Mouse (Mus musculus) megakaryocyte-erythroid progenitor cell, adult 5-6 weeks (primary cell): Measurements from ENCODE around the gene Prp2. TPM values are rescaled to one million over a fixed set of nuclear protein-coding genes. Genes with fewer than 3 reads are reported as not detected.
"Not testable (repeated sequence)": the region's sequence is repeated elsewhere in the genome, so short reads cannot be mapped to it uniquely, and the experiment has no call there.

Experiments used
- ATAC-seq: replicated peaks from 2 replicates; pipeline ENCODE4 v1.8.0; 2016; ENCODE audit warnings: mild to moderate bottlenecking, inconsistent platforms; ENCODE audit not compliant: severe bottlenecking, poor library complexity, low FRiP score, low TSS enrichment
- total RNA-seq, 2 experiments: library from RNA; stranded (forward) in 1 of 2; stranded (reverse) in 1 of 2; fragments of 200-1000, 215-1000 nt in 1 of 2; fragments of >200 nt in 1 of 2; fragmentation: Nextera tagmentation in 1 of 2; gene quantifications; 2 replicates each; pipeline ENCODE4 v1.2.3; 2014 to 2017

The Prp2 gene
- total RNA-seq (2014; fragmentation: Nextera tagmentation) (not detected in 2 replicates), total RNA-seq (2017) (not detected in 2 replicates)

GRCm38 (mm10) chr6:132595613-132596012, at the start of gene Prp2:
Gene Prp2 (plus strand): TSS chr6:132595913.
- ATAC-seq, result not testable (repeated sequence)

- ATAC-seq, result not testable (repeated sequence)
Measured at GRCm38 (mm10) chr6:132569509-132569908, 26.2 kb upstream of the Prp2 start, which contains the start of gene Prh1. Gene Prh1 (plus strand): TSS chr6:132569809.

- no peak; the same call in 1 of the 2 replicates for ATAC-seq
Measured at GRCm38 (mm10) chr6:132649399-132649798, 53.7 kb downstream of the Prp2 start.

Other genes starting within 250 kb of the Prp2 start
- not detected in 2 replicates for gene Gm8882, start 231.8 kb upstream of the Prp2 start, total RNA-seq (2014; fragmentation: Nextera tagmentation)
- not detected in 2 replicates for gene Gm8882, start 231.8 kb upstream of the Prp2 start, total RNA-seq (2017)
- not detected in 2 replicates for gene Prh1, start 26.1 kb upstream of the Prp2 start, total RNA-seq (2014; fragmentation: Nextera tagmentation)
- gene Prh1, start 26.1 kb upstream of the Prp2 start, total RNA-seq (2017), result not detected in 2 replicates
- not detected in 2 replicates for gene A630073D07Rik, start 55.6 kb downstream of the Prp2 start, total RNA-seq (2014; fragmentation: Nextera tagmentation)
- gene A630073D07Rik, start 55.6 kb downstream of the Prp2 start, total RNA-seq (2017), result not detected in 2 replicates
- gene Tas2r120, start 61.0 kb downstream of the Prp2 start, total RNA-seq (2014; fragmentation: Nextera tagmentation), result not detected in 2 replicates
- gene Tas2r120, start 61.0 kb downstream of the Prp2 start, total RNA-seq (2017), result not detected in 2 replicates
- gene Tas2r121, start 105.1 kb downstream of the Prp2 start, total RNA-seq (2014; fragmentation: Nextera tagmentation), result not detected in 2 replicates
- not detected in 2 replicates for gene Tas2r121, start 105.1 kb downstream of the Prp2 start, total RNA-seq (2017)
- gene Tas2r122, start 116.0 kb downstream of the Prp2 start, total RNA-seq (2014; fragmentation: Nextera tagmentation), result not detected in 2 replicates
- not detected in 2 replicates for gene Tas2r122, start 116.0 kb downstream of the Prp2 start, total RNA-seq (2017)
- gene Tas2r115, start 142.1 kb downstream of the Prp2 start, total RNA-seq (2014; fragmentation: Nextera tagmentation), result not detected in 2 replicates
- not detected in 2 replicates for gene Tas2r115, start 142.1 kb downstream of the Prp2 start, total RNA-seq (2017)
- not detected in 2 replicates for gene Tas2r124, start 158.8 kb downstream of the Prp2 start, total RNA-seq (2014; fragmentation: Nextera tagmentation)
- not detected in 2 replicates for gene Tas2r124, start 158.8 kb downstream of the Prp2 start, total RNA-seq (2017)
- gene Tas2r102, start 166.2 kb downstream of the Prp2 start, total RNA-seq (2014; fragmentation: Nextera tagmentation), result not detected in 2 replicates
- not detected in 2 replicates for gene Tas2r102, start 166.2 kb downstream of the Prp2 start, total RNA-seq (2017)
- gene Tas2r136, start 182.2 kb downstream of the Prp2 start, total RNA-seq (2014; fragmentation: Nextera tagmentation), result not detected in 2 replicates
- gene Tas2r136, start 182.2 kb downstream of the Prp2 start, total RNA-seq (2017), result not detected in 2 replicates
- not detected in 2 replicates for gene Tas2r117, start 206.9 kb downstream of the Prp2 start, total RNA-seq (2014; fragmentation: Nextera tagmentation)
- not detected in 2 replicates for gene Tas2r117, start 206.9 kb downstream of the Prp2 start, total RNA-seq (2017)